Mouse (Mus musculus): Measurements from ENCODE around the gene Stt3a.
A peak's percentile ranks its signal among the peaks of the same experiment; 100 is the strongest.

The Stt3a gene

GRCm38 (mm10) chr9:36767203-36768143, at the start of gene Stt3a:
TSS of gene Stt3a (minus strand) at chr9:36767679.
- DNase-seq (ENCODE audit: low read depth) = peak; percentile 100

GRCm38 (mm10) chr9:36814486-36814885, 47.0 kb upstream of the Stt3a start:
- no peak for DNase-seq (ENCODE audit: low read depth)

GRCm38 (mm10) chr9:36808126-36808785, 40.8 kb upstream of the Stt3a start:
- DNase-seq (ENCODE audit: low read depth) = no peak

- DNase-seq (ENCODE audit: low read depth) = no peak
These were observed 37.9 kb upstream of the Stt3a start for GRCm38 (mm10) chr9:36805256-36805975.

- no peak for DNase-seq (ENCODE audit: low read depth)
These were observed 36.4 kb upstream of the Stt3a start for GRCm38 (mm10) chr9:36803926-36804325.

GRCm38 (mm10) chr9:36803386-36803785, 35.9 kb upstream of the Stt3a start:
- no peak for DNase-seq (ENCODE audit: low read depth)

- no peak for DNase-seq (ENCODE audit: low read depth)
These were observed 35.5 kb upstream of the Stt3a start for GRCm38 (mm10) chr9:36802951-36803350.

GRCm38 (mm10) chr9:36801961-36802360, 34.5 kb upstream of the Stt3a start:
- no peak for DNase-seq (ENCODE audit: low read depth)

- DNase-seq (ENCODE audit: low read depth) = peak; percentile 58
These were observed 29.5 kb upstream of the Stt3a start, which contains the start of gene Ei24 for GRCm38 (mm10) chr9:36796781-36797555. TSS of gene Ei24 (minus strand) at chr9:36797393.

- DNase-seq (ENCODE audit: low read depth) = no peak
These were observed 28.7 kb upstream of the Stt3a start for GRCm38 (mm10) chr9:36796224-36796623.

- DNase-seq (ENCODE audit: low read depth) = no peak
These were observed 28.1 kb upstream of the Stt3a start for GRCm38 (mm10) chr9:36795556-36795955.

- no peak for DNase-seq (ENCODE audit: low read depth)
These were observed 27.0 kb upstream of the Stt3a start for GRCm38 (mm10) chr9:36794487-36794886.

- DNase-seq (ENCODE audit: low read depth) = no peak
These were observed 24.7 kb upstream of the Stt3a start for GRCm38 (mm10) chr9:36792191-36792590.

- no peak for DNase-seq (ENCODE audit: low read depth)
These were observed 16.4 kb upstream of the Stt3a start for GRCm38 (mm10) chr9:36783921-36784320.

GRCm38 (mm10) chr9:36769048-36769413, 1.6 kb upstream of the Stt3a start:
- DNase-seq (ENCODE audit: low read depth) = peak; percentile 24

GRCm38 (mm10) chr9:36768156-36769047, 923 bp upstream of the Stt3a start:
- DNase-seq (ENCODE audit: low read depth) = no peak

GRCm38 (mm10) chr9:36764378-36764777, 3.1 kb downstream of the Stt3a start:
- DNase-seq (ENCODE audit: low read depth) = no peak

- DNase-seq (ENCODE audit: low read depth) = peak; percentile 29
These were observed 40.3 kb downstream of the Stt3a start, which contains the start of gene Chek1 for GRCm38 (mm10) chr9:36727034-36727755. TSS of gene Chek1 (minus strand) at chr9:36727065.

- DNase-seq (ENCODE audit: low read depth) = peak; percentile 92
These were observed 41.1 kb downstream of the Stt3a start for GRCm38 (mm10) chr9:36726131-36727033.

All from naive thymus-derived CD4-positive, alpha-beta T cell, adult 2 months (primary cell).